Mouse (Mus musculus) spleen, adult 2 months (tissue): ENCODE results near the gene Nol11. TPM values are rescaled to one million over a fixed set of nuclear protein-coding genes. Genes with fewer than 3 reads are reported as not detected.

ENCODE experiments used
- DNase-seq, 2 experiments: peaks; one replicate each; pipeline versions ENCODE4 v3.0.0 to v3.0.0-alpha.2; 2012 to 2021; ENCODE audit warnings: low spot score in 2 of 2, low read depth in 1 of 2
- H3K27ac ChIP-seq: fragments of 200-500 bp; 2 replicates; pipeline ENCODE4 v1.5.1; 2012; ENCODE audit warnings: low read length, inconsistent platforms; ENCODE audit not compliant: insufficient read depth
- H3K27me3 ChIP-seq: fragments of 200-500 bp; 2 replicates; pipeline ENCODE4 v1.6.1; 2012; ENCODE audit warnings: mild to moderate bottlenecking, moderate library complexity, low read length, inconsistent platforms; ENCODE audit not compliant: control insufficient read depth, insufficient read depth
- H3K36me3 ChIP-seq: fragments of 200-500 bp; 2 replicates; pipeline ENCODE4 v1.6.1; 2012; ENCODE audit warnings: mild to moderate bottlenecking, low read length, inconsistent platforms; ENCODE audit not compliant: control insufficient read depth, insufficient read depth
- H3K4me1 ChIP-seq: fragments of 200-500 bp; 2 replicates; pipeline ENCODE4 v1.6.1; 2011; ENCODE audit warnings: inconsistent platforms; ENCODE audit not compliant: control insufficient read depth, insufficient read depth, insufficient read length
- H3K4me3 ChIP-seq: fragments of 200-500 bp; 2 replicates; pipeline ENCODE4 v1.5.1; 2011; ENCODE audit warnings: mild to moderate bottlenecking, inconsistent platforms; ENCODE audit not compliant: insufficient read depth, insufficient read length; ENCODE audit errors: extremely low read depth
- CTCF ChIP-seq: fragments of 200-500 bp; IDR thresholded peaks from 2 replicates; pipeline ENCODE4 v1.5.1; 2011; ENCODE audit warnings: mild to moderate bottlenecking, inconsistent platforms; ENCODE audit not compliant: insufficient read depth, insufficient read length, insufficient replicate concordance; ENCODE audit errors: extremely low read depth
- POLR2A ChIP-seq: fragments of 200-500 bp; IDR thresholded peaks from 2 replicates; pipeline ENCODE4 v1.6.1; 2011; ENCODE audit warnings: low read depth, low read length, inconsistent platforms
- WGBS: fragments of 180-500 bp; shearing (Covaris S2); methylation state at CpG from one replicate; pipeline ENCODE4 v1.1.7; 2018; 5-methylcytosine and 5-hydroxymethylcytosine counted together
- polyA plus RNA-seq: library from polyadenylated mRNA; depleted of rRNA; stranded (reverse); fragments of >200 nt; gene quantifications from 2 replicates; pipeline ENCODE4 v1.2.3, GENCODE M21; 2012; rRNA removed

Nol11 gene
- polyA plus RNA-seq, 1 experiment: 4.7 TPM

- peak in 1 of 2 experiments; percentile 73 for DNase-seq
- Histone ChIP-seq H3K4me1 (peaks cover 20% of the 10 kb centered on the region; the same call in 1 of the 2 replicates), H3K27me3 (no peaks in the 10 kb centered on the region), H3K4me3 (peak overlapping the region; percentile 8; the same call in 1 of the 2 replicates), H3K36me3 (no peaks in the 10 kb centered on the region; the same call in 1 of the 2 replicates), H3K27ac (peak overlapping the region; percentile 52)
- TF ChIP-seq CTCF (no peak), POLR2A (no peak)
- WGBS: under 1% methylated on average over 7 of the region's 7 CpGs
These were observed 64.9 kb downstream of the Nol11 start for GRCm38 (mm10) chr11:107124327-107124731.

GRCm38 (mm10) chr11:107117789-107118188 is 71.4 kb downstream of the Nol11 start:
- TF ChIP-seq POLR2A (no peak), CTCF (no peak)

More at GRCm38 (mm10) chr11:107117789-107118188, 71.4 kb downstream of the Nol11 start:
- no peak for DNase-seq
- H3K36me3 ChIP-seq: no peaks in the 10 kb centered on the region
- no peak overlapping the region for H3K4me3 ChIP-seq
- H3K27me3 ChIP-seq: no peaks in the 10 kb centered on the region
- WGBS: 92% methylated on average over 12 of the region's 12 CpGs
- peaks cover 6% of the 10 kb centered on the region for H3K4me1 ChIP-seq
- no peak overlapping the region for H3K27ac ChIP-seq

Other genes with a start within 250 kb of the Nol11 start
- 16.0 and 16.1 TPM in 2 replicates for gene Kpna2, start 189.8 kb downstream of the Nol11 start, polyA plus RNA-seq
- gene 1810010H24Rik, start 163.7 kb downstream of the Nol11 start, polyA plus RNA-seq: 0.91 and 1.8 TPM in 2 replicates
- gene Bptf, start 57.3 kb downstream of the Nol11 start, polyA plus RNA-seq: 26.5 and 27.3 TPM in 2 replicates